Mouse (Mus musculus) midbrain, embryonic 16.5 days (tissue): ENCODE results near the gene Snrnp40. TPM values are rescaled to one million over a fixed set of nuclear protein-coding genes. Genes with fewer than 3 reads are reported as not detected.

Experiments
- ATAC-seq: fragments of 200-750 bp; cut with Nextera tagmentation; 2 replicates; pipeline ENCODE4 v1.8.0; 2017; ENCODE audit warnings: moderate TSS enrichment
- H3K27ac ChIP-seq: fragments of 300-500 bp; sonication (generic); 2 replicates; pipeline ENCODE4 v1.5.1; 2014; ENCODE audit warnings: mild to moderate bottlenecking, low read length, mixed read lengths
- H3K27me3 ChIP-seq: fragments of 300-500 bp; sonication (generic); 2 replicates; pipeline ENCODE4 v1.6.1; 2014; ENCODE audit warnings: low read depth, low read length, mixed read lengths; ENCODE audit not compliant: control insufficient read depth, insufficient read depth
- H3K36me3 ChIP-seq: fragments of 300-500 bp; sonication (generic); 2 replicates; pipeline ENCODE4 v1.6.1; 2014; ENCODE audit warnings: mild to moderate bottlenecking, low read length, moderate library complexity, mixed read lengths; ENCODE audit not compliant: control insufficient read depth, insufficient read depth
- H3K4me1 ChIP-seq: fragments of 300-500 bp; sonication (generic); 2 replicates; pipeline ENCODE4 v1.6.1; 2014; ENCODE audit warnings: mild to moderate bottlenecking, low read length, mixed read lengths; ENCODE audit not compliant: control insufficient read depth, insufficient read depth
- H3K4me2 ChIP-seq: fragments of 300-500 bp; sonication (generic); 2 replicates; pipeline ENCODE4 v1.6.1; 2014; ENCODE audit warnings: mild to moderate bottlenecking, low read length, mixed read lengths
- H3K4me3 ChIP-seq: fragments of 300-500 bp; sonication (generic); 2 replicates; pipeline ENCODE4 v1.5.1; 2014; ENCODE audit warnings: low read depth, mild to moderate bottlenecking, low read length, moderate library complexity, mixed read lengths
- H3K9ac ChIP-seq: fragments of 300-500 bp; sonication (generic); 2 replicates; pipeline ENCODE4 v1.6.1; 2014; ENCODE audit warnings: low read depth, low read length, mixed read lengths
- H3K9me3 ChIP-seq: fragments of 300-500 bp; sonication (generic); replicated peaks from 2 replicates; pipeline ENCODE4 v1.6.1; 2014; ENCODE audit warnings: mild to moderate bottlenecking, low read length, mixed read lengths; ENCODE audit not compliant: control insufficient read depth, poor library complexity, severe bottlenecking
- WGBS: fragments of 180-500 bp; shearing (Covaris S2); extraction: QIAGEN DNeasy Blood & Tissue Kit; methylation state at CpG from one replicate; pipeline ENCODE4 v1.1.7; 2014; 5-methylcytosine and 5-hydroxymethylcytosine counted together
- polyA plus RNA-seq: library from polyadenylated mRNA; unstranded; fragments of >200 nt; fragmentation: Nextera tagmentation; extraction: Ambion mirVana; gene quantifications from 2 replicates; pipeline ENCODE4 v1.2.1, GENCODE M21; 2015

Gene Snrnp40
- polyA plus RNA-seq, 1 experiment from 2014 or later = 84.2 TPM

DNA sequence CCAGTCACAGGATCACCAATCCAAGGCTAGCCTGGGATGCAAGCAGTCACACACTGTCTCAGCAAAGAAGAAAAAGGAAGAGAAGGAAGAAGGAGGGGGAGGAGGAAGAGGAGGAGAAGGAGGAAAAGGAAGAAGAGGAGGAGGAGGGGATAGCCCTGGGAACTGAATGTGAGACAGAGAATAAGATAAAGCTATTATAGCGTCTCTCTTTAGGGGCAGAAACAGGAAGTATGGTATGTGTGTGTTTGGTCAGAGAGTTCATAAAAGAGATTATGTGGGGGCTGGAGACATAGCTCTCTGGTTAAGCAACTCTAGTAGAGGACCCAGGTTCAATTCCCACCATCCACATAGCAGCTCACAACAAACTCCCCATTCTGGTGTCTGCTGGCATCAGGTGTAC, 36.8 kb upstream of the Snrnp40 start:
- ATAC-seq = no peak
- no peaks in the 10 kb centered on the region for H3K27me3 ChIP-seq
- H3K9me3 ChIP-seq = no peaks in the 10 kb centered on the region
- H3K9ac ChIP-seq = no peak overlapping the region
- WGBS = 88% methylated on average over 1 of the region's 1 CpGs
- H3K4me1 ChIP-seq = no peaks in the 10 kb centered on the region
- no peak overlapping the region for H3K4me3 ChIP-seq
- no peak overlapping the region for H3K27ac ChIP-seq
- H3K36me3 ChIP-seq = peaks cover 29% of the 10 kb centered on the region
- no peak overlapping the region for H3K4me2 ChIP-seq

DNA sequence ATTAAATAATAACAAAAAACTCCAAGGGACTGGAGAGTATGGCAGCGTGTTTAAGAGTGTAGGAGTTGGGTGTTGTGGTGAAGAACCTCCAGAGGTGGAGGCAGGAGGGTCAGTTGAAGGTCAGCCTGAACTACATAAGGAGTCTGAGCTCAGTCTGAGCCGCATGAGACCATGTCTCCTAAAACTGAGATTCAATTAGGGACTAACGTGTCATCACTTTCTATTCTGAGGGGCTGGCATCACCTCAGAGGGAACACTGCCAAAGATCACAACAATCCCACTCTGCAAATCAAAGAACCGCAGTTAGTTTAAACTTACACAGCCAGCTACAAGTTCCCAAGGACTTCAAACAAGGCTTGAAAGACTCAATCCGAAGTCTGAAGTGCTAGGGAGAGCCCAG, 36.3 kb upstream of the Snrnp40 start:
- WGBS = 88% methylated on average over 5 of the region's 5 CpGs
- H3K27me3 ChIP-seq = no peaks in the 10 kb centered on the region
- H3K9ac ChIP-seq = no peak overlapping the region
- H3K27ac ChIP-seq = no peak overlapping the region
- peaks cover 28% of the 10 kb centered on the region for H3K36me3 ChIP-seq
- H3K4me1 ChIP-seq = no peaks in the 10 kb centered on the region
- no peak overlapping the region for H3K4me3 ChIP-seq
- no peak overlapping the region for H3K4me2 ChIP-seq
- H3K9me3 ChIP-seq = no peaks in the 10 kb centered on the region
- no peak for ATAC-seq

DNA sequence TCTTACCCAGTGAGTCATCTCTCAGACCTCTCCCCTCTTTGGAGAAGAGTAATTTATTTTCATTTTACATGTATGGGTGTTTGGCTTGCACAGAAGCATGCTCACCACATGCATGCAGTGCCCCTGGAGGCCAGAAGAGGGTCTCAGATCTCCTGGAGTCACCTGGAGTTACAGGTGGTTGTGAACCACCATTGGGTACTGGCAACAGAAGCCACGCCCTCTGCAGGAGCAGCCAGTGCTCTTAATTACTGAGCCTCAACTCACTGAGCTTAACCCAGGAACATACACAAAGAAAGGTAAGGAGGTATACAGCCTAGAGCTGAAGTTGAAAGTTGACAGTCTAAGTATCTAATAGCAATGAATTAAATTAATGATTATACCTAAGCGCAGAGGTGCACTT, 34.5 kb upstream of the Snrnp40 start:
- H3K27me3 ChIP-seq = no peaks in the 10 kb centered on the region
- no peaks in the 10 kb centered on the region for H3K4me1 ChIP-seq
- no peak overlapping the region for H3K4me3 ChIP-seq
- H3K9me3 ChIP-seq = no peaks in the 10 kb centered on the region
- H3K9ac ChIP-seq = no peak overlapping the region
- no peak overlapping the region for H3K27ac ChIP-seq
- ATAC-seq = no peak
- peaks cover 23% of the 10 kb centered on the region for H3K36me3 ChIP-seq
- 91% methylated on average over 2 of the region's 2 CpGs for WGBS
- H3K4me2 ChIP-seq = no peak overlapping the region

DNA sequence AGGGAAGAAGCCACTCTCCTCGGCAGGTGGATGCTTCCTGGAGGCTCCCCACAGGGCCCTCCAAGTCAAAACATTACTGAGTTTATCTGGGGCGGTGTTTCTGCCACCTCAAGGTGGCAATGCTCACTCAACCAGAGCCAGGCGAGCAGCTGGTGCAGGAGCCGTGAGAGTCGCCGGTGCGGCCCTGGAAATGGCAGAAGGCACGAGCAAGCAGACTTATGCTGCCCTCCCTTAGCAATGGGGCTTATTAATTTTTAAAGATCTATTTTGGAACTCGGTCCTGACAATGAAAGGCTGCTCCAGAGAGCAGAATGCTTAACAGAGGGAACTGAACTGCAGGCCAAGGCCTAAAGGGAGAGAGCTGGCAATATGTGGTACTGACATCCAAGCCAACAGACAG, 32.6 kb upstream of the Snrnp40 start:
- no peaks in the 10 kb centered on the region for H3K27me3 ChIP-seq
- no peak overlapping the region for H3K4me3 ChIP-seq
- peaks cover 22% of the 10 kb centered on the region for H3K36me3 ChIP-seq
- WGBS = 83% methylated on average over 9 of the region's 9 CpGs
- H3K9me3 ChIP-seq = no peaks in the 10 kb centered on the region
- no peaks in the 10 kb centered on the region for H3K4me1 ChIP-seq
- no peak overlapping the region for H3K9ac ChIP-seq
- H3K27ac ChIP-seq = no peak overlapping the region
- no peak overlapping the region for H3K4me2 ChIP-seq
- no peak for ATAC-seq

DNA sequence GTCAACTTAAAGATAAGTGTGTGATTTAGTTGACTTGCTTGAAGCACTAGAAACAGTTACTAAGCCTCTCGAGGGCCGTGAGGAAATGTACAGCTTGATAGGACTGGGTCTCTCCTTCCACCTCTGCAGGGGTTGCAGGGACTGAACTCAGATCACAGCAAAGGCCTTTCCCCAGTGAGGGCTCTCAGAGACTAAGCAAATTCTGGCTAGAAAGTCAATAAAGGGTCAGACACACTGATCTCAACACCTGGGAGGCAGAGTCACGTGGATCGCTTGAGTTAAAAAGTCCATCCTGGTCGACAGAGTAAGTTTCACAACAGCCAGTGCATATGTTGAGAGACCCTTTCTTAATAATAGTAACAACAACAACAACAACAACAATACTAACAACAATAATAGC, 24.1 kb upstream of the Snrnp40 start:
- Histone ChIP-seq H3K27ac (no peak overlapping the region), H3K9me3 (no peaks in the 10 kb centered on the region), H3K36me3 (peaks cover 12% of the 10 kb centered on the region; the same call in 1 of the 2 replicates), H3K4me1 (no peaks in the 10 kb centered on the region), H3K4me3 (no peak overlapping the region), H3K9ac (no peak overlapping the region), H3K27me3 (no peaks in the 10 kb centered on the region), H3K4me2 (no peak overlapping the region)
- WGBS = 91% methylated on average over 5 of the region's 5 CpGs
- ATAC-seq = no peak

DNA sequence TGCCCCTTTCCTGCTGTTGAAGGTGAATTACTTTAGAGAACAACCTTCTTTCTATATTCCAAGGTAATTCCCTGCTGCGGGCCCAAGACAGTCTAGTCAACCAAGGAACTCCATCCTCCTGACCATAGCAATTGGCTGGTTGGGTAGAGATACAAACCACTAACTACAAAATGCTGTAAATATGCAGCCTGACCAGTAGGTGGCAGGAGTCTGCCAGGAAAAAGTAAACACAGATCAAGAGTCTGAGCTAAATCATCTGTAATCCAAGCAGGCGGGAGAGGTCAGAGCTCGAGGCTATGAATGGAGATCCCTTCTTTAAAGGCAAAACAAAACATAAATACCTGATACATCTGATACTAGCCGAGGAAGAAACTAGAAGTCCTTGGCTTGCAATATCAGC, 18.2 kb upstream of the Snrnp40 start:
- Histone ChIP-seq H3K4me3 (no peak overlapping the region), H3K27ac (no peak overlapping the region), H3K9ac (no peak overlapping the region), H3K4me2 (no peak overlapping the region), H3K9me3 (no peaks in the 10 kb centered on the region), H3K36me3 (peaks cover 6% of the 10 kb centered on the region; the same call in 1 of the 2 replicates), H3K27me3 (no peaks in the 10 kb centered on the region), H3K4me1 (no peaks in the 10 kb centered on the region)
- WGBS = 26% methylated on average over 4 of the region's 4 CpGs
- no peak for ATAC-seq

DNA sequence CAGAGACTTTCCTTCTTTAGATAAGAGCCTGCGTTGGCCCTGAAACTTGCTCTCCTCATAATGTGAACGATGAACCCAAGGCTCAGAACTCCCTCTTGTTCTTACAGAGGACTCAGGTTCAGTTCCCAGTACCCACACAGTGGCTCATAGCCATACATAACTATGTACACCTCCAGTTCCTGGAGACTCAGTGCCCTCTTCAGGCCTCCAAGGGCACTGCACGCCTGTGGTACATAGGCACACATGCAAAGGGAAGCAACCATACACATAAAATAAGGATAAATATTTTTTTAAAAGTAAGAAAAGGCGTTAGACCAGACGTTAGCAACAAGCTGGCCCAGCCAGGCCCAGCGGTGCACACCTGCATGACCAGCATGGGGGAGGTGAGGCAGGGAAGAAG, 10.3 kb upstream of the Snrnp40 start:
- no peak for ATAC-seq
- H3K4me2 ChIP-seq = no peak overlapping the region
- WGBS = 94% methylated on average over 6 of the region's 6 CpGs
- no peaks in the 10 kb centered on the region for H3K4me1 ChIP-seq
- H3K36me3 ChIP-seq = peaks cover 28% of the 10 kb centered on the region
- no peaks in the 10 kb centered on the region for H3K9me3 ChIP-seq
- no peak overlapping the region for H3K27ac ChIP-seq
- H3K27me3 ChIP-seq = no peaks in the 10 kb centered on the region
- no peak overlapping the region for H3K9ac ChIP-seq
- no peak overlapping the region for H3K4me3 ChIP-seq

DNA sequence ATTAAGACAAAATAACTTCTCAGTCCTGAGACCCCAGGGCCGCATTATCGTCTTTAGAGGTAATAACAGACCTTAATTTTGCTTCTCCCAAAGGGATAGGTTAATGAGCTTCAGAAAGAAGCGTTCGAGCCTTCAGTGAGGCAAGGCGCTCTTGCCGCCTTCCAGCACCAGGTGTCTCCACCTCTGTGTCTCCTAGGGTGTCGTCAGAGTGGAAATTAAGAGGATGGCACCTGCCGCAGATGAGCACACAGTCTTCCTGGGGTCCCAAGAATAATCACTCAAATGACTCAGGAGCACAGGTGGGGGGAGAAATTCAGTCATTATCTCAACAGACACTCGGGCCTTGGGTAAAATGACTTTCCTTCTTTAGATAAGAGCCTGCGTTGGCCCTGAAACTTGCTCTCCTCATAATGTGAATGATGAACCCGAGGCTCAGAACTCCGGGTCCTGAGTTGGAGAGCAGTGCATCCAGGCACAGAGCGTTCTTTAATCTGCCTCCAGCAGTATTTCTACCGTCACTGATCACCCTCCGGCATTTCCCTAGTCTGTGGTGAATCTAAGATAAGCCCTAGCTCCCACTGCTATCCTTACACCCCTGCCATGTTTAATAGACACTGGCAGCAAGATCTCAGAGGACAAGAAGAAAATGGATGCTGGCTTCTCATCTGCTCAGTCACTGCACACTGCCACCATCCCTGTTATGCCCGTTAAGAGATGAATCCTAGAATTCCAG, 9.1 kb upstream of the Snrnp40 start:
- Histone ChIP-seq H3K9me3 (no peaks in the 10 kb centered on the region), H3K36me3 (peaks cover 28% of the 10 kb centered on the region), H3K9ac (no peak overlapping the region), H3K4me3 (no peak overlapping the region), H3K4me1 (no peaks in the 10 kb centered on the region), H3K27ac (no peak overlapping the region), H3K27me3 (no peaks in the 10 kb centered on the region), H3K4me2 (no peak overlapping the region)
- no peak for ATAC-seq
- WGBS = 87% methylated on average over 16 of the region's 16 CpGs

DNA sequence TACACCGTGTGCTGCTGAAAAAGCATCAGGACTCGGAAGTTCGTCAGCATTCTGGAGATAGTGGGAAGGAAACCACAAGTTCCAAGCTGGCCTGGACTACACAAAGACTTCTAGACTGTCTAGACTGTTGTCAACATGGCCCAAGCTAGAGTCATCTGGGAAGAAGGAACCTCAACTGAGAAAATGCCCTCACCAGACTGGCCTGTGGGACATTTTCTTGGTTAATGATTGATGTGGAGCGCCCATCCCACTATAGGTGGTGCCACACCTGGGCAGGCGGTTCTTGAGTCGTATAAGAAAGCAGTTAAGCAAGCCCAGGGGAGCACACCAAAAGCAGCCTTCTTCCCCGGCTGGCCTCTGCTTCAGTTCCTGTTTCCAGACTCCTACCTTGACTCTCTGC, 7.3 kb upstream of the Snrnp40 start:
- Histone ChIP-seq H3K9me3 (no peaks in the 10 kb centered on the region), H3K9ac (no peak overlapping the region), H3K4me2 (no peak overlapping the region), H3K4me3 (no peak overlapping the region), H3K4me1 (no peaks in the 10 kb centered on the region), H3K27me3 (no peaks in the 10 kb centered on the region), H3K36me3 (peaks cover 28% of the 10 kb centered on the region), H3K27ac (no peak overlapping the region)
- ATAC-seq = no peak
- 97% methylated on average over 7 of the region's 7 CpGs for WGBS
